Mouse (Mus musculus) small intestine, adult 2 months (tissue): Measurements from ENCODE around the gene Hps3. TPM values are rescaled to one million over a fixed set of nuclear protein-coding genes. Genes with fewer than 3 reads are reported as not detected.

Experiments
- H3K27ac ChIP-seq: fragments of 200-500 bp; 2 replicates; pipeline ENCODE4 v1.5.1; 2012; ENCODE audit warnings: low read depth, low read length, control low read depth, inconsistent platforms; ENCODE audit not compliant: insufficient read depth
- H3K27me3 ChIP-seq: fragments of 200-500 bp; 2 replicates; pipeline ENCODE4 v1.6.1; 2012; ENCODE audit warnings: mild to moderate bottlenecking, moderate library complexity, low read length, inconsistent platforms; ENCODE audit not compliant: control insufficient read depth, insufficient read depth
- H3K36me3 ChIP-seq: fragments of 200-500 bp; 2 replicates; pipeline ENCODE4 v1.6.1; 2012; ENCODE audit warnings: mild to moderate bottlenecking, low read length, control low read depth, inconsistent platforms; ENCODE audit not compliant: control insufficient read depth, insufficient read depth
- H3K4me1 ChIP-seq: fragments of 200-500 bp; 2 replicates; pipeline ENCODE4 v1.6.1; 2012; ENCODE audit warnings: low read length, inconsistent platforms, mixed read lengths; ENCODE audit not compliant: control insufficient read depth, insufficient read depth, insufficient read length
- H3K4me3 ChIP-seq: fragments of 200-500 bp; 2 replicates; pipeline ENCODE4 v1.5.1; 2012; ENCODE audit warnings: low read depth, mild to moderate bottlenecking, control low read depth, inconsistent platforms, low read length, moderate library complexity
- CTCF ChIP-seq: fragments of 200-500 bp; IDR thresholded peaks from 2 replicates; pipeline ENCODE4 v1.5.1; 2012; ENCODE audit warnings: low read depth, mild to moderate bottlenecking, control low read depth, inconsistent platforms, low read length, moderate library complexity, mixed read lengths; ENCODE audit not compliant: insufficient replicate concordance, insufficient read length; ENCODE audit errors: extremely low read depth
- POLR2A ChIP-seq: fragments of 200-500 bp; IDR thresholded peaks from 2 replicates; pipeline ENCODE4 v1.6.1; 2012; ENCODE audit warnings: low read depth, mild to moderate bottlenecking, control low read depth, inconsistent platforms, low read length, moderate library complexity
- WGBS: fragments of 180-500 bp; shearing (Covaris S2); methylation state at CpG from one replicate; pipeline ENCODE4 v1.1.7; 2018; 5-methylcytosine and 5-hydroxymethylcytosine counted together
- polyA plus RNA-seq: library from polyadenylated mRNA; depleted of rRNA; stranded (reverse); fragments of >200 nt; gene quantifications from 2 replicates; pipeline ENCODE4 v1.2.3, GENCODE M21; 2012

Gene Hps3
- polyA plus RNA-seq, 1 experiment = 25.3 TPM

GRCm38 (mm10) chr3:20004422-20004821, 30.7 kb downstream of the Hps3 start:
- Histone ChIP-seq H3K4me3 (no peak overlapping the region), H3K4me1 (no peaks in the 10 kb centered on the region), H3K27me3 (no peaks in the 10 kb centered on the region), H3K27ac (no peak overlapping the region), H3K36me3 (peaks cover 21% of the 10 kb centered on the region)
- TF ChIP-seq CTCF (no peak), POLR2A (no peak)
- WGBS = 78% methylated on average over 8 of the region's 8 CpGs

GRCm38 (mm10) chr3:20002786-20003185, 32.3 kb downstream of the Hps3 start:
- H3K36me3 ChIP-seq = peaks cover 20% of the 10 kb centered on the region
- H3K4me1 ChIP-seq = no peaks in the 10 kb centered on the region
- WGBS = 77% methylated on average over 5 of the region's 5 CpGs
- no peaks in the 10 kb centered on the region for H3K27me3 ChIP-seq
- no peak overlapping the region for H3K27ac ChIP-seq
- no peak overlapping the region for H3K4me3 ChIP-seq
- TF ChIP-seq POLR2A (no peak), CTCF (peak; percentile 19; the same call in 1 of the 2 replicates)

- H3K27me3 ChIP-seq = no peaks in the 10 kb centered on the region
- no peak overlapping the region for H3K4me3 ChIP-seq
- no peaks in the 10 kb centered on the region for H3K4me1 ChIP-seq
- TF ChIP-seq POLR2A = no peak
- no peak for TF ChIP-seq CTCF
- H3K36me3 ChIP-seq = peaks cover 23% of the 10 kb centered on the region
- WGBS = 92% methylated on average over 4 of the region's 4 CpGs
- no peak overlapping the region for H3K27ac ChIP-seq
Measured at GRCm38 (mm10) chr3:20000806-20001205, 34.3 kb downstream of the Hps3 start.

- no peaks in the 10 kb centered on the region for H3K4me1 ChIP-seq
- H3K36me3 ChIP-seq = peaks cover 26% of the 10 kb centered on the region
- no peak for TF ChIP-seq CTCF
- WGBS = 89% methylated on average over 2 of the region's 2 CpGs
- no peaks in the 10 kb centered on the region for H3K27me3 ChIP-seq
- no peak overlapping the region for H3K27ac ChIP-seq
- H3K4me3 ChIP-seq = no peak overlapping the region
Measured at GRCm38 (mm10) chr3:19999551-19999950, 35.6 kb downstream of the Hps3 start.

GRCm38 (mm10) chr3:19992388-19992787, 42.7 kb downstream of the Hps3 start:
- H3K27ac ChIP-seq = no peak overlapping the region
- no peak for TF ChIP-seq CTCF
- TF ChIP-seq POLR2A = no peak
- no peak overlapping the region for H3K4me3 ChIP-seq
- WGBS = 95% methylated on average over 4 of the region's 4 CpGs
- peaks cover 9% of the 10 kb centered on the region for H3K36me3 ChIP-seq
- no peaks in the 10 kb centered on the region for H3K27me3 ChIP-seq
- no peaks in the 10 kb centered on the region for H3K4me1 ChIP-seq

- TF ChIP-seq POLR2A = no peak
- TF ChIP-seq CTCF = no peak
- no peak overlapping the region for H3K4me3 ChIP-seq
- H3K36me3 ChIP-seq = no peaks in the 10 kb centered on the region
- WGBS = 78% methylated on average over 3 of the region's 3 CpGs
- H3K4me1 ChIP-seq = no peaks in the 10 kb centered on the region
- H3K27ac ChIP-seq = no peak overlapping the region
- no peaks in the 10 kb centered on the region for H3K27me3 ChIP-seq
Measured at GRCm38 (mm10) chr3:19990031-19990430, 45.1 kb downstream of the Hps3 start.

- 65% methylated on average over 3 of the region's 3 CpGs for WGBS
- Histone ChIP-seq H3K27me3 (no peaks in the 10 kb centered on the region), H3K27ac (no peak overlapping the region), H3K36me3 (no peaks in the 10 kb centered on the region), H3K4me1 (no peaks in the 10 kb centered on the region), H3K4me3 (no peak overlapping the region)
- TF ChIP-seq CTCF (no peak), POLR2A (no peak)
Measured at GRCm38 (mm10) chr3:19986123-19986522, 49.0 kb downstream of the Hps3 start.

- no peak for TF ChIP-seq CTCF
- no peak for TF ChIP-seq POLR2A
- no peaks in the 10 kb centered on the region for H3K4me1 ChIP-seq
- no peaks in the 10 kb centered on the region for H3K36me3 ChIP-seq
- H3K27ac ChIP-seq = no peak overlapping the region
- no peaks in the 10 kb centered on the region for H3K27me3 ChIP-seq
- no peak overlapping the region for H3K4me3 ChIP-seq
Measured at GRCm38 (mm10) chr3:19982846-19983245, 52.3 kb downstream of the Hps3 start.
